Mouse (Mus musculus): ENCODE data around the gene Tal1.

GRCm38 (mm10) chr4:115103510-115103909, 47.3 kb downstream of the Tal1 start:
- TF ChIP-seq MYOG (IDR thresholded peaks at IDR 0.05; ENCODE audit: control insufficient read depth, extremely low read depth, insufficient read length), result no peak
- TF ChIP-seq USF1 (IDR thresholded peaks at IDR 0.05; ENCODE audit: low read depth), result no peak
- no peak for TF ChIP-seq CTCF (IDR thresholded peaks at IDR 0.05; ENCODE audit: control insufficient read depth, insufficient read depth, insufficient read length)
- no peak for TF ChIP-seq MAX (IDR thresholded peaks at IDR 0.05)

Measured in C2C12 (cell line).